Mouse (Mus musculus) CH12.LX (cell line): ENCODE results near the gene Musk. TPM values are rescaled to one million over a fixed set of nuclear protein-coding genes. Genes with fewer than 3 reads are reported as not detected.

Experiments used
- DNase-seq: peaks from one replicate; pipeline ENCODE4 v3.0.0-alpha.2; 2013; ENCODE audit errors: extremely low read depth
- H3K27ac ChIP-seq: 2 replicates; pipeline ENCODE4 v1.5.1; 2012; ENCODE audit warnings: low read depth, mild to moderate bottlenecking, control low read depth, moderate library complexity; ENCODE audit not compliant: insufficient read depth
- H3K27me3 ChIP-seq: replicated peaks from 2 replicates; pipeline ENCODE3; 2012; ENCODE audit warnings: inconsistent platforms
- H3K36me3 ChIP-seq, 2 experiments: replicated peaks in 1 of 2; 2 replicates each; pipeline versions ENCODE3 to v1.6.1; 2012; ENCODE audit warnings: inconsistent platforms in 1 of 2, low read length in 1 of 2, mild to moderate bottlenecking in 1 of 2, mixed read lengths in 1 of 2, moderate library complexity in 1 of 2; ENCODE audit not compliant: control insufficient read depth in 1 of 2, insufficient read depth in 1 of 2
- H3K4me1 ChIP-seq, 2 experiments: 2 replicates each; pipeline ENCODE4 v1.6.1; 2012; ENCODE audit warnings: inconsistent platforms in 1 of 2, moderate library complexity in 1 of 2; ENCODE audit not compliant: insufficient read depth in 2 of 2, control insufficient read depth in 1 of 2
- H3K4me2 ChIP-seq: 2 replicates; pipeline ENCODE4 v1.6.1; 2012; ENCODE audit warnings: low read depth, mild to moderate bottlenecking, control low read depth; ENCODE audit not compliant: poor library complexity, insufficient read depth, severe bottlenecking
- H3K4me3 ChIP-seq, 3 experiments: fragments of 150-350 bp in 1 of 3; sonication (generic) in 1 of 3; replicated peaks in 1 of 3; 2 replicates each; pipeline versions ENCODE3 to v1.5.1; 2011 to 2012; ENCODE audit warnings: low read depth in 2 of 3, low read length in 2 of 3, mild to moderate bottlenecking in 2 of 3, moderate library complexity in 2 of 3, control low read depth in 1 of 3, improper control_type of control experiment in 1 of 3, inconsistent platforms in 1 of 3, mixed read lengths in 1 of 3; ENCODE audit not compliant: poor library complexity in 1 of 3
- H3K79me2 ChIP-seq: replicated peaks from 2 replicates; pipeline ENCODE4 v1.6.1; 2012; ENCODE audit warnings: mild to moderate bottlenecking, moderate library complexity; ENCODE audit not compliant: control insufficient read depth, poor library complexity, insufficient read depth, severe bottlenecking; ENCODE audit errors: extremely low read depth
- H3K9ac ChIP-seq: 2 replicates; pipeline ENCODE4 v1.6.1; 2012; ENCODE audit warnings: low read depth, mild to moderate bottlenecking, control low read depth, moderate library complexity; ENCODE audit not compliant: insufficient read depth
- H3K9me3 ChIP-seq: replicated peaks from 2 replicates; pipeline ENCODE3; 2012; ENCODE audit warnings: low read length, inconsistent platforms, mixed read lengths
- BHLHE40 ChIP-seq: IDR thresholded peaks from 2 replicates; pipeline ENCODE4 v1.6.1; 2011; ENCODE audit warnings: mild to moderate bottlenecking, low read depth, low read length, improper control_type of control experiment
- CHD1 ChIP-seq: IDR thresholded peaks from 2 replicates; pipeline ENCODE4 v1.6.1; 2012; ENCODE audit warnings: low read depth, low read length, improper control_type of control experiment, inconsistent platforms
- E2F4 ChIP-seq: IDR thresholded peaks from 2 replicates; pipeline ENCODE4 v1.6.1; 2011; ENCODE audit warnings: low read depth, low read length, improper control_type of control experiment; ENCODE audit not compliant: insufficient replicate concordance
- EP300 ChIP-seq: IDR thresholded peaks from 2 replicates; pipeline ENCODE4 v1.6.1; 2011; ENCODE audit warnings: low read length, improper control_type of control experiment
- ETS1 ChIP-seq: conservative IDR thresholded peaks from 2 replicates; pipeline ENCODE4 v1.6.1; 2012; ENCODE audit warnings: low read depth, mild to moderate bottlenecking, inconsistent platforms, low read length, improper control_type of control experiment, moderate library complexity
- GABPA ChIP-seq: IDR thresholded peaks from 2 replicates; pipeline ENCODE4 v1.6.1; 2012; ENCODE audit warnings: low read depth, low read length, improper control_type of control experiment, inconsistent platforms; ENCODE audit not compliant: insufficient replicate concordance
- HCFC1 ChIP-seq: IDR thresholded peaks from 2 replicates; pipeline ENCODE4 v1.6.1; 2012; ENCODE audit warnings: low read depth, mild to moderate bottlenecking, inconsistent platforms, low read length, improper control_type of control experiment
- IRF4 ChIP-seq: IDR thresholded peaks from 2 replicates; pipeline ENCODE4 v1.6.1; 2014; ENCODE audit warnings: low read depth, mild to moderate bottlenecking, inconsistent platforms, low read length, improper control_type of control experiment
- JUN ChIP-seq: IDR thresholded peaks from 2 replicates; pipeline ENCODE4 v1.6.1; 2011; ENCODE audit warnings: low read depth, mild to moderate bottlenecking, low read length, improper control_type of control experiment, moderate library complexity; ENCODE audit not compliant: insufficient read depth
- JUND ChIP-seq: conservative IDR thresholded peaks from 2 replicates; pipeline ENCODE4 v1.6.1; 2011; ENCODE audit warnings: low read depth, low read length, improper control_type of control experiment
- KAT2A ChIP-seq: IDR thresholded peaks from 2 replicates; pipeline ENCODE4 v1.6.1; 2012; ENCODE audit warnings: low read length, improper control_type of control experiment, inconsistent platforms; ENCODE audit not compliant: insufficient replicate concordance
- MAFK ChIP-seq: IDR thresholded peaks from 2 replicates; pipeline ENCODE4 v1.6.1; 2011; ENCODE audit warnings: low read length, improper control_type of control experiment; ENCODE audit not compliant: insufficient replicate concordance
- MAX ChIP-seq: IDR thresholded peaks from 2 replicates; pipeline ENCODE4 v1.6.1; 2011; ENCODE audit warnings: low read length, improper control_type of control experiment
- MEF2A ChIP-seq: IDR thresholded peaks from 2 replicates; pipeline ENCODE4 v1.6.1; 2014; ENCODE audit warnings: low read depth, mild to moderate bottlenecking, inconsistent platforms, low read length, improper control_type of control experiment, borderline replicate concordance
- MXI1 ChIP-seq: IDR thresholded peaks from 2 replicates; pipeline ENCODE4 v1.6.1; 2011; ENCODE audit warnings: mild to moderate bottlenecking, low read depth, low read length, improper control_type of control experiment
- MYC ChIP-seq: IDR thresholded peaks from 2 replicates; pipeline ENCODE4 v1.6.1; 2011; ENCODE audit warnings: low read depth, mild to moderate bottlenecking, improper control_type of control experiment, low read length
- NELFE ChIP-seq: IDR thresholded peaks from 2 replicates; pipeline ENCODE4 v1.6.1; 2011; ENCODE audit warnings: low read depth, low read length, improper control_type of control experiment
- NRF1 ChIP-seq: IDR thresholded peaks from 2 replicates; pipeline ENCODE4 v1.6.1; 2014; ENCODE audit warnings: low read depth, mild to moderate bottlenecking, inconsistent platforms, low read length, improper control_type of control experiment, moderate library complexity
- PAX5 ChIP-seq: IDR thresholded peaks from 2 replicates; pipeline ENCODE4 v1.6.1; 2012; ENCODE audit warnings: low read length, inconsistent platforms, mixed read lengths
- POLR2A ChIP-seq: IDR thresholded peaks from 2 replicates; pipeline ENCODE4 v1.6.1; 2011; ENCODE audit warnings: low read depth, mild to moderate bottlenecking, improper control_type of control experiment, low read length
- POLR2AphosphoS2 ChIP-seq: IDR thresholded peaks from 2 replicates; pipeline ENCODE4 v1.6.1; 2011; ENCODE audit warnings: low read depth, low read length, improper control_type of control experiment
- RCOR1 ChIP-seq: conservative IDR thresholded peaks from 2 replicates; pipeline ENCODE4 v1.6.1; 2012; ENCODE audit warnings: low read depth, mild to moderate bottlenecking, inconsistent platforms, low read length, improper control_type of control experiment
- SIN3A ChIP-seq: IDR thresholded peaks from 2 replicates; pipeline ENCODE4 v1.6.1; 2012; ENCODE audit warnings: low read length, improper control_type of control experiment, inconsistent platforms
- SMC3 ChIP-seq: IDR thresholded peaks from 2 replicates; pipeline ENCODE4 v1.6.1; 2011; ENCODE audit warnings: low read depth, low read length, improper control_type of control experiment
- TBP ChIP-seq: conservative IDR thresholded peaks from 2 replicates; pipeline ENCODE4 v1.6.1; 2011; ENCODE audit warnings: low read depth, low read length, improper control_type of control experiment
- USF1 ChIP-seq: IDR thresholded peaks from 2 replicates; pipeline ENCODE4 v1.6.1; 2014; ENCODE audit warnings: low read depth, mild to moderate bottlenecking, inconsistent platforms, low read length, improper control_type of control experiment
- ZC3H11A ChIP-seq: IDR thresholded peaks from 2 replicates; pipeline ENCODE4 v1.6.1; 2012; ENCODE audit warnings: low read depth, mild to moderate bottlenecking, inconsistent platforms, low read length, improper control_type of control experiment
- ZKSCAN1 ChIP-seq: IDR thresholded peaks from 2 replicates; pipeline ENCODE4 v1.6.1; 2012; ENCODE audit warnings: low read depth, inconsistent platforms, low read length, improper control_type of control experiment, borderline replicate concordance
- ZMIZ1 ChIP-seq: IDR thresholded peaks from 2 replicates; pipeline ENCODE4 v1.6.1; 2012; ENCODE audit warnings: low read depth, mild to moderate bottlenecking, inconsistent platforms, low read length, improper control_type of control experiment
- ZNF384 ChIP-seq: IDR thresholded peaks from 2 replicates; pipeline ENCODE4 v1.6.1; 2012; ENCODE audit warnings: low read depth, low read length, improper control_type of control experiment, inconsistent platforms
- dilution Hi-C: fragments of 300-500 bp; cut with MboI; formaldehyde crosslinking; loops from 2 replicates; pipeline ENCODE4 v1.14.3; 2020; ENCODE audit warnings: low sequenced_read_pairs; ENCODE audit not compliant: extremely low pct_unique_long_range_greater_than_20kb, extremely low pct_ligation_motif_present
- in situ Hi-C: fragments of 300-500 bp; cut with MboI; formaldehyde crosslinking; loops from 3 replicates; pipeline ENCODE4 v1.14.3; 2019; ENCODE audit warnings: low sequenced_read_pairs, low pct_ligation_motif_present, low pct_unique_long_range_greater_than_20kb, mixed read lengths
- polyA plus RNA-seq: library from polyadenylated mRNA; unstranded; fragments of >175 nt; gene quantifications from 2 replicates; pipeline ENCODE4 v1.2.1, GENCODE M21; 2012; ENCODE audit warnings: low read depth; ENCODE audit not compliant: insufficient read length
- total RNA-seq, 2 experiments: library from RNA; depleted of rRNA; stranded (reverse); fragments of 300-350 nt in 1 of 2; fragments of >200 nt in 1 of 2; gene quantifications; 2 replicates each; pipeline ENCODE4 v1.2.3; 2012 to 2014

Gene Musk
- total and polyA plus RNA-seq, 3 experiments, result not detected

DNA sequence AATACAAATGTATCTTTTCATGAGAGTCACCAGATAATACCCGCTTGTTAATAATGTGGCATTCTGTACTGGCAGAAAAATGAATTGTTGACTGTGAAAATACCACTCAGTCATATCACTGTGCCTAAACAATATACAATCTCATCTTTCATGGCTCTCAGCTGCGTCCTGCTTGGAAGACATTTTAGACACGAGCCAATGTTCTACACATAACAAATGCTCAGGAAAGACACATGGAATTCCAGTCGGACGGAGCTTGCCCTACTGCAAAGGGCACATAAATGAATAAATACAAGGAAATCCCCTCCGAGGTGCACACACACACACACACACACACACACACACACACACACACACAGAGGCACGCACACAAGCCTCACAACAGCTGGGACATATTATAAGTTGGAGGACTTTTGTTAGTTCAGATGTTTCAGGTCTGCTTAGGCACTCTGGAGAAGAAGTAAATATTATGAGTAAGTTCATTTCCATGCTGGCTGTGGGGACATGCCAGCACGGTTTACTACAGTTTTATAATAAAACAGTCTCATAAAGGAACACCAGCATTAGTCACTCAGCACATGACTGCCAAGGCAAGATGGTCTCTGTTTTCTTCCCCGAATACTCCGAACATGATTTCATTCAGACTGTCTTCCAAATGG, 14.1 kb upstream of the Musk start:
- Histone ChIP-seq H3K9ac (no peak overlapping the region), H3K4me1 (peaks cover 0 to 9% of the 10 kb centered on the region in 2 experiments; a peak in 2 of 4 replicates), H3K36me3 (no peaks in the 10 kb centered on the region), H3K79me2 (no peaks in the 10 kb centered on the region), H3K27me3 (no peaks in the 10 kb centered on the region), H3K4me2 (no peak overlapping the region), H3K4me3 (no peak overlapping the region), H3K27ac (no peak overlapping the region), H3K9me3 (no peaks in the 10 kb centered on the region)
- DNase-seq, result no peak
- dilution Hi-C loops, result no loop called here
- TF ChIP-seq NELFE, result no peak
- TF ChIP-seq ZMIZ1, result no peak
- TF ChIP-seq KAT2A, result no peak
- TF ChIP-seq GABPA, result no peak
- no peak for TF ChIP-seq E2F4
- no peak for TF ChIP-seq MEF2A
- TF ChIP-seq ZC3H11A, result no peak
- TF ChIP-seq SIN3A, result no peak
- TF ChIP-seq MXI1, result no peak
- no peak for TF ChIP-seq ZNF384
- TF ChIP-seq IRF4, result no peak
- no peak for TF ChIP-seq NRF1
- no peak for TF ChIP-seq SMC3
- TF ChIP-seq RCOR1, result no peak
- no peak for TF ChIP-seq JUND
- TF ChIP-seq CHD1, result no peak
- in situ Hi-C loops, result no loop called here

DNA sequence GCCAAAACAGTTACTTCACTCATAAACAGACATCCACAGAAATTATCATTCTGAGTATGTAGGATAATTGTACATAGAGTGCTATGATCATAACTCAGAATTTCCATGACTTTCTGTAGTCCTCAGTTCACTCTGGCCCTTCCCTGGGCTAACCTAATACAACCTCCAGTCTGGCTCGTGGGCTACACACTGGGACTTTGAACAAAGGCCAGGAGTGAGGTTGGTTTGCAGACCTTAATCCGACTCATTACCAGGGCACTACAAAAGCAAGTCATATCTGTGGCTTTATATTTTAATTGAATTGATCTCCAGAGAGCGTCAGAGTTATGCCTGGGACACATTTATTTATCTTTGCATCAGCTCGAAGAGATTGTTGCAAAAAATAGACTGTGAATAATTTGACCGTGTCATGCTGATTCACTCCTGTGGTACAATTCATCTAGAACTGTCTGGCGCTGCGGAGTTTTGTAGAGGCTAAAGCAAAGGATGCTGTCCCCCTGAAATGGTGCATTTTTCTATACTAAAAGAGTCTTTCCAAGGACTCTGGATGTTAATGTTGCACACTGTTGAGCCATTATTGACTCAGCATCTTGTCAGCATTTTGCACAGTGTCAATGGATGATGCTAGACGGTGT, 10.4 kb upstream of the Musk start:
- in situ Hi-C loops, result loop anchor here (25.0 kb wide), 1 partner anchor 462 kb away; no protein-coding TSS in a partner anchor
- Histone ChIP-seq H3K79me2 (no peaks in the 10 kb centered on the region), H3K4me2 (no peak overlapping the region), H3K9me3 (no peaks in the 10 kb centered on the region), H3K4me3 (no peak overlapping the region), H3K9ac (no peak overlapping the region), H3K27ac (no peak overlapping the region), H3K27me3 (no peaks in the 10 kb centered on the region), H3K36me3 (no peaks in the 10 kb centered on the region), H3K4me1 (no peaks in the 10 kb centered on the region)
- dilution Hi-C loops, result no loop called here
- no peak for DNase-seq
- TF ChIP-seq JUN (no peak), NRF1 (no peak), MYC (no peak), MAFK (no peak), TBP (no peak), MXI1 (no peak), CHD1 (no peak), POLR2AphosphoS2 (no peak), POLR2A (no peak), ETS1 (no peak), ZKSCAN1 (no peak), USF1 (no peak), HCFC1 (no peak), BHLHE40 (no peak), MAX (no peak), RCOR1 (no peak), PAX5 (no peak), KAT2A (no peak), EP300 (no peak)
